Mouse (Mus musculus) ovary, postnatal 10 days (tissue): ENCODE results near the gene Nsl1.

Source experiments
- DNase-seq: peaks from one replicate; pipeline ENCODE4 v3.0.0; 2022; ENCODE audit warnings: low spot score

Gene Nsl1

DNA sequence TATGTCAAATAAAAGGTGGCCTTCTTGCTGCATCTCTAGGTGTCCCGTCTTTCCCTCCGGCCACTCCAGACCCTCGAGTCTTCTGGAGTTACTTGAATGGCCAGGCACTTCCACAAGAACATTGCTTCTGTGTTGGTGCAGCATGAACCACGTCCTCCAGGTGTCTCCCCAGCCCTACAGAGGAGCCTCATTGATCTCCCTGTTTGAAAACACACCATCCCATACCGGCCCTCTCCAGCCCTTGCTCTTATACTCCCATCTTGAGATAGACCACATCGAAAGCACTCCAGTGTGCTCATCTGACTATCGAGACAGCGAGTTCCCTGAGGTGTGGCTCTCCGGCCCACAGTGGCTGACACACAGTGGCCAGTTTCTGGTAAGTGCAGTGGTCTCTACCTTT is 32.2 kb downstream of the Nsl1 start:
- DNase-seq: no peak

DNA sequence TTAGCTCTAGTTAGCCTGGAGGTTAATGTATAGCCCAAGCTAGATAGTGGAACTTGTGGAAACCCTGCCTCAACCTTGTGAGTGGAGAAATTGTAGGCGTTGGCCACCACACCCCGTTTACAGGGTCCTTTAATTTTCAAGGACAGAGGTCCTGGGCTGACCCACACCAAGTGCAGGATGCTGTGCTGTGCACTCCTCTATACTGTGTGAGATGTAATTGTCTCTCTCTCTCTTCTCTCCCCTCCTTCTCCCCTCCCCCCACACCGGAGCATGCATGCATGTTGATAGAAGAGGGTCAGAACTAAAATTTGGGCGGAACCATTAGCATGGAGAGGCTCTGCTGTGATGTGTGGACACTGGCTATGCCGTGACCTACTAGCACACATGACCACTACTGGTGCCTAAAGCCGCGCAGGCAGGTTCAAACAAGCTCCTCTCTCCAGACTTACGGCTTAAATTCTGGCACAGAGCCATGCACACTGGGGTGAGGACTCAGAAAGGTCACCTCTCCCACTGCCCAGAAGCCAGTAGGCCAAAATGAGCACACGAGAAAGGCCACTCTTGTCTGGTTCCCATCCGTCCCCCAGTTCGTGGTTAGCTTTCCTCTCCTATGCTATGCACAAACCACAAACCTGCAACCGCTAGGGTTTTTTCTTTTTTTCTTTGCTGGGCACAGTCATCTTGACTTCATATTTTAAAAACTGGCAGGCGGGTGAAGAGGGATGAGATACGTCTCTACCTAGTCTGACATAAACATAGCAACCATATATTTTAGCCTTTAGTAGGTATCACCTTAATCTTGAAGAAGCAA is 34.3 kb downstream of the Nsl1 start:
- no peak for DNase-seq

DNA sequence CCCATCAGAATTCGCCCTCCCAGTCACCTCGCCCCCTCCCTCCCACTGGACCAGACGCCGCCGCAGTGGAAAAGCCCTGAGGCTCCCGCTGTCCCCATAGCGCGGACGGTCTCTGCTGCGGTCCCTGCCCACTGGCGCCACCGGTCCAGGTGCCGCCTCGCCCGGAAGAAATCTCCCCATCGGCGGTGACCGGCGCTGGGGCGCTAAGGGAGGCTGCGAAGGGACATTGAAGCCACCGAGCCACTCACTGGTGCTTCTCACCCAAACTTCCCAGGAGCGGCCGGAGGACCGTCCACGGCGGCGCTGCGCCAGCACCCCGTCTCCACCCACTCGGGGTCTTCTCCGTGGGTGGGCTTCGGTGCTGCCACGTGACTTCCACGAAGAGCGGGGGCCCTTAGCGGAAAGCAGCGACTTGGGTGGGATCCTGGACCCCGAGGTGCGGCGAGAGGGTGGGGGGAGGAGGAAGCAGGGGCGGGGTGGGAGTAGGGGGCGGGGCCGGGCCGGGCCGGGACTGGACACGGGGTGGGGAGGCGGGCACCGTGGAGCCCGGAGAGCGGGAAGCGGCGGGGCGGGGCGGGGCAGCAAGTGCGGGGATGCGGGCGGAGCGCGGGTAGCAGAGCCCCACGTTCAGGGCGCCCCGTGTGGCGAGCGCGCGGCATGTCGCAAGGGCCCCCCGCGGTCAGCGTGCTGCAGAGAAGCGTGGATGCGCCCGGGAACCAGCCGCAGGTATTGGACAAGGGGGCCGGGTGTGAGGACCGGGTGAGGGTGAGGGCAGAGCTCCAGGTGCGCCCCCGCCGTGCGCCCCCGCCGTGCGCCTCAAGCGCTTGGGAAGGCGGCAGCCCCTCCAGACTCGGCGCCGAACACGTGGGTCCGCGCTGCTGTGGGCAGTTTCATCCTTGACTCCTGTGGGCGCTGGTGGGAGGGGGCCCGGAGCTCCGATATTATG is 35.3 kb downstream of the Nsl1 start, which contains the start of gene Batf3:
Gene Batf3 (plus strand): TSS at position 46 of the 946 bp plus-strand sequence.
- no peak for DNase-seq

DNA sequence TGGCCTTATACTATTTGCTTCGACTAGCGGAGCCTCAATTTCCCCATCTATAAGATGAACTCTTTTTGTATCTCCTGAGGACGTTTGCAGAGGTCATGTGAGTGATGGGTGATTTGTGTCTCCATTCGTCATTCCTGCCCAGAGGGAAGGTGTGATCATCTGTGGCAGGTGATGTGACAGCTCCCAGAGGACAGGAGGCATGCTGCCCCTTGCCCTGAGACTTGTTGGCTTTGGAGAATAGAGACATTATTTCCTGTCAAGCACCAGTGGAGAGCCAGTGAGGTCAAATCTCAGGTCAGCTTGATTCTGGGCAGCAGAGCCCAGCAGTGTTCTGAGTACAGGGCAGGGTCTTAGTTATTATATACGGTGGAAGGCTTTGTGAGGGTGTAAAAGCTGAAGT is 36.3 kb downstream of the Nsl1 start:
- DNase-seq: no peak

DNA sequence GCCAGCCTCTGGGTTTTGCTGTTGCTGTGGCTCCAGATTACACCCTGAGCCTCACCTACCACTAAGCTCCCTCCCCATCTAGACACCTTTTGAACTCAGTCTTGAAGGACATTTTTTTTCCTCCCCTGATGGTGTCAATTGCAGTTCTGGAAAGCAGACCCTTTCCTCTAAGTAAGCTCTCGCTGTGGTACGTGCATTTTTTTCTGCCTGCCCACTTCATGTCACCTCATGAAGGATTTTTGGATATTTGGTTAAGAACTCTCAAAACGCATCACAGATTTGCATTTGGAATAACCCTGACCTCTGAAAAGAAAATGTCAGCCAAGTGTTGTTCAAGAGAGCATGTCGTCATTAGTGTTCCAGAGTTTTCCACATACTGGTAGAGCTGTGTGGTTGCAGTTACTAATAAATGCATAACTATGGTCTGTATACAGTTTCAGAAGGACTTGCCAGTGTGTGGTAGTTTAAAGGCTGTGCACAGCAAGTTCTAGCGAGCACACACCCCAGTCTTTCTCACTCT is 37.0 kb downstream of the Nsl1 start:
- DNase-seq: no peak

DNA sequence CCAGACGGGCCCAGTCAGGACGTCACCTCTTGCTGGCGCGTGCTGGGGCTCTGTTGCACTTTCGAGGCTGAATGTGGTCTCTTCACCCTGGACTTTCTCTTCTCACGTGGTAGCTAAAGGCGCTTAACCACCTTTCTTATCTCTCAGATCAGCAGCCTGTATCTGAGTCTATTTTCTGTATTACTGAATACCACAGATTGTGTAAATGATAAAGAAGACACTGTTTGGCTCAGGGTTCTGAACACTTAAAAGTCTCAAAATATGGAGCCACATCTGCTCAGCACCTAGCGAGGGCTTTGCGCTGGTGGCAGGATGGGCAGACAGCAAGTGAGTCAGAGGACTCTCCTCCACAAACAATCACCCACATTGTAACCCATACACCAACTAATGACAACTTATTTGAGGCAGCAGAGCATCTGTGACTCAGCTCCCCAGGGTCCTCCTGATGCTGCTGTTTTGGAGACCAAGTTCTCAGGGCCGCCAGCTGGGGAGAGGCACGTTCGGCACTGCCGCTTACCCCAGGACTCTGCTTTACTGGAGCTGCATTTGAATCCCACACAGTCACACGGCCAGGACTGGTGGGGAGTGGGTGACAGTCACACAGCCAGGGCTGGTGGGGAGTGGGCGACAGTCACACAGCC is 40.0 kb downstream of the Nsl1 start:
- no peak for DNase-seq

DNA sequence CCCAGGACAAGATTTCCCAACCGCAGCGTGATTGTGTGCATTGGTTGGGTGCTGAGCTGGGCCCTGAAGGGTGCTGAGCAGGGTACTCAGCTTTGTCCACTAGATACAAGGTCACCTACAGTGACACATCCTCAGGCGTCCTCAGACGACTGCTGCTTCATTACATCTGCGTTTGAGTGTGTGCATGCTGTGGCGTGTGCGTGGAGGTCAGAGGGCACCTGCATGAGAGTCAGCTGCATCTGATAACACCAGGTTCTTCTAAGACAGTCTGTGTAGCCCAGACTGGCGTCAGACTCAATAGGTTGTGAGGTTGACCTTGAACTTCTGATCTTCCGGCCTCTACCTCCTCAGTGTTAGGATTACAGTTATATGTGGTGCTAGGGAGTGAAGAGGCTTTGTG is 42.4 kb downstream of the Nsl1 start:
- no peak for DNase-seq

DNA sequence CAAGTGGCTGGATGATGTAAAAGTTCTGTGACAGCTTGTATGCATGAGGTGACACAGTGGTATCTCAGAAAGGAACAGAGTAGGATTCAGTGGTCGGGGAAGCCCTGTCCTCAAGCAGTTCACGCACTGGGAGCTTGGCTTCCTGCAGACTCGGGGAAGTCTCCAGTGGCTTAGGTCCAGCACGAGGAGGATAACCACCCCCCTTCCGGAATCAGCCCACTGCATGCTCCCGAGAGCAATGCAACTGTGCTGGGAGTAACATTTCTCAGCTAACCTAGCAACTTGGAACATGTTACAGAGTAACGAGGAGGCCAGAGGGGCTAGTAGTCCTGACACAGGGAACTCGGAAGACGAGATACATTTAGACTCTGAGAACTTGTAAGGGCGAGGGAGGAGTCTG is 44.5 kb downstream of the Nsl1 start:
- no peak for DNase-seq

DNA sequence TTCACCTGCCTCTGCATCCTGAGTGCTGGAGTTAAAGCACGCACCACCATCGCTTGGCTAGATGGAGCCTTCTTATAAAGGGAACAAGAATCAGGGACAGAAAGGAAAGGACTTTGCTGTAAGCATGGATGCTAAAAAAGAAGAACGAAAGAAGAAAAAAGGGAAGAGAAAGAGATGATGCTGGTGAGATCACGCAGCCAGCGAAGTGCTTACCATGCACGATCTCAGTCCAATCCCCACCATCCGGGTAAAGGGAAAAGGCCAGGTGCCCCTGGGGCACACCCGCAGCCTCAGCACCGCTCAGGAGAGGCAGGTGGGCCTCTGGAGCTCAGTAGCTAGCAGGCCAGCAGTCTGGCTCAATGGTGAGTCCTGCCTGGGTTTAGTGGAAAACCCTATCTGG is 47.1 kb downstream of the Nsl1 start:
- no peak for DNase-seq

DNA sequence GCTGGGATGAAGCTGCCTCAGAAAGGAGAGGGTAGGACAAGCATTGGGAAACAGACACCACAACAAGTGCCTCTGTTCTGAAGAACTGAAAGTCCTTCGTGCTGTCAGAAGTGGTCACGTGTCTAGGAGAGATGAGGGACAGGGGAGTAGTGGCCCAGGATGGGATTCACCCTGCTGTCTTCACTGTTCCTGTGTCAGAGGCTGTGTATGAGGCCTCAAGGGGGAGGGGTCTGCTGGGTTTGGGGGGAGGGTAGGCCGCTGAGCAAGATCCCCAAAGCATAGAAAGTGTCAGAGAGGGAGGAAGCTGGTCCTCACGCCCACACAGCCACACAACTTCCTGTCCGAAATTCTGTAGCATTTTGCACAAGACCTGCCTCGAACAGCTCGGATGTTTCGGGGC is 48.3 kb downstream of the Nsl1 start:
- DNase-seq: no peak

DNA sequence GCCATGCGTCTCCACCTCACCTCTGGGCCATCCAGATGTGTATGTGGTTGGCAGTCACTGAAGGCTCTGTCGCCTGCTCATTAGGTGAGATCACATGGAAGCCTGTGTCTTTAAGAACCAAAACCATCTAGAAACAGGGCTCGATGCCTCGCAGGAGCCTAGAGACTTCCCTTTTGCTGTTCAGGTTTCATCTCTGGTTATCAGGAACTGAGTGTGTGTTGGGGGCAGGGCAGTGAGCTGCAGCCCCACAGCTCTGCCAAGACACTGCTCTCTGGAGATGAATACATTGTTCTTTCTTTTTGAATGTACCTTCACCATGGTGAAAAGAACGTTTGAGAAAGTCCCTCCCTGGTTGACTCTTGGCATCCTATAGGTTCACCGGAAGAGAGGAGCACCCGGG is 52.1 kb downstream of the Nsl1 start:
- no peak for DNase-seq

DNA sequence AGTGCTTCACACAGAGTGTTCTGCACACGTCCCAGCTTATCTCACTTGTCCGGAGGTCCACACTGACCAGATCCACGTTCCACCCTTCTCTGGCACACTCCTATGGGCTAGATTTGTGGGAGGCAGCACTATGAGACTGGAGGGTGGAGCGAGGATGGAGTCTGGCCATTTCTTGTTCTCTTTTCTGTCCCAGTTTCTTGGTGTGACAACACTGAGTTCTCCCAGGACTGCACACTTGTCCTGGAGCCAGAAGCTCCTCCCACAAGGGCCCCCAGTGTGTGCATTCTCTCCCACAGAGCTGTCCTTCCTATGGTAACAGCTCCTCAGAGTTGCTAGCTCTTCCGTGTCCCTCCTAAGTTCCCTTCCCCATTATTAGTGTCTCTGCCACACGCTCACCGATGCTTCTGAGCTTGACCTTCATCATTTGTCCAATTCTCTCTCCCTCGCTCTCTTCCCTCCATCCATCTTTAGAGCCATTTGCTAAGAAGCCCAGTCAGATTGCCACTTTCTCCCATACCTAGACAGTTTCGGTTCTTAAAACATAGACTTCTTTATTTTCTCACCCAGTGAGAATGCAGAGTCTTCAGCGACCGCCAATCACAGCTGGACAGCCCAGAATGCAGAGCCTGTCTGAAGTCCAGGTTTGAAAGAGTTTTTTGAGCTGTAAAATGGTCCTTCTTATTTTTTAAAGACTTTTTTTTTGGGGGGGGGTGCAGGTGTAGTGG is 52.9 kb downstream of the Nsl1 start:
- no peak for DNase-seq

DNA sequence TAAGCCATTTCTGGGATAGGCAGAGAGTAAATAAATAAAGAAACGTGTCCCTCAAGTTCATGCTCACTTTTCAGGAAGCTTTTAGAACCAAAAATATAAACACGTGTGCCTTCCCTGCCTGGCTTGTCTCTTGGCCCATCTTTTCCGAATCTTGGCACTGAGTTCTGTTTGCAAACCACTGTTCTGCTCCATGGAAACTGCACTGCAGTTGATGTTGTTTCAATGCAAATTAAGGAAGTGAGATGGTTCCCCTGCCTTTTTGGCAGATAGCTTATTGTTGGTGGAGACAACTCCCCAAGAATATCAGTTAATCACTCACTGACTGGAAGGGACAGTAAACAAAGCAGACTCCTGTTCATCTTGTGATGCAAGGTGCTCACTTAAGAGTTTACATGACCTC is 59.9 kb downstream of the Nsl1 start:
- DNase-seq: no peak

DNA sequence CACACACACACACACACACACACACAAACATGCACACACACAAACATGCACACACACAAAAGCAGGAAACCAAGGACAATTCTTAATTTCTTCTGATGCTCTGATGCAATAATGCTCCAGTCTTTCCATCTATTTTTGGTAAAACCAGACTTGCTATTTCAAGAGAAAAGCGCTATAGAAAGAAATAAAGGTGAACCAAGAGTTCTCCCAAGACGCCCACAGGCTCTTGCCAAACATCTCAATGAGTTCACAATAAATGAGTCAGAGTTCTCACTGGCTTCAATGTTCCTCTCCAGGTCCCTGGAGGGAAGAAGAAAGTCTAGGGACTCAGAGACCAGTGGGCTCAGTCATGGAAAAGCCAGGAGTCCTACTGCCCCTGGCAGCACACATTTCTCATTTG is 60.9 kb downstream of the Nsl1 start:
- DNase-seq: no peak

DNA sequence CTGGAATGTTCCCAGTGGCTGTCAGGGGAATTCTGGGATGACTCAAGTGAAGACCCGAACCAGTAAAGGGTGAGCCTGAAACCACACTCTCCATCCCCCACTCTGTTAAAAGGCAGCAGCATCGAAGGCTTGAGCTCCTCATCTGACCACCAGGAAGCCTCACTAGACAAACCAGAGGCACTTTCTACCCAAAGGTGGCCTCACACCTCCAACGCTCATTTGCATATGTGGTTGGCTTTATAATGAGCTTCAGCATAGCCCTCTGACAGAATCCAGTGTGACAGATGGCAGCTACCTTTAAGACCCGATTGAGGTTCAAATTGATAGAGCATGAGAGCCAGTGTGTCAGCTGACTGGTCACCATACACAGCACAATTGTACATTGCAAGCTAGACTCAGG is 61.5 kb downstream of the Nsl1 start:
- no peak for DNase-seq

DNA sequence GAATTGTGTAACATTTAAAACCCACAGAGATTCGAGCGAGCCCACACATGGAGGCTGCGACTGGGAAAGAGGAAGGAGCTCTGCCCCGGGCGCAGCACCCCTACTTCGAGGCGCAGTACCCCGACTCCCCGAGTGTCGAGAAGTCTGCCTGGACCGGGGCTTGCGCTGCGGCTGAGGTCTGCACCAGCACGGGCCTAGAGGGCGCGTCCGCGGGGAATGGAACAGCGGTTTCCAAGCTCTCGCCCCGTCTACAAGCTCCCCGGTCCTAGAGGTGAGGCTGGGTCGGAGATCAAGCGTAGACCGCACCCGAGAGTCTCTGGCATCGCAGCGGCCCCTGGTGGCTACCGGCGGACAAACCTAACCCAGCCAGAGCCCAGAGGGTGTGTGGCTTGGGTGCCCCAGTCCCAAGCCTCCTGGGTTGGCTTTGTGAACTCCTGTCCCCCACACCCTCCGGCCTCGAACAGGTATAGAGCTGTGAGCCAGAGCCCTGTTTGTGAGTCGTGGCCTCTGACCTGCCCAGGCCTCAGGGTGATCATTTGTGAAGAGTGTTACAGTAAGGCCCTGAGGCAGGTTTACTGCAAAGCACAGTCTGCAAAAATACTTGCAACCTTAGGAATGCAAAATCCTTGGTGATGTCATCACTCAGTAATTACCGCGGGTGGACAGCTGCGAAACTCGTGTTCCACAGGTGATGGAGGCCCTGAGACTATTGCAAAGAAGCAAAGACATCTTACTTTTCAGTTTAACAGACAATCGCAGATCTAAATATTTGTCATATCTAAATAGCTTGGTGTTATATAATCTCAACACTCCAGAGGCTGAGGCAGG is 63.2 kb downstream of the Nsl1 start:
- DNase-seq: peak; percentile 20

DNA sequence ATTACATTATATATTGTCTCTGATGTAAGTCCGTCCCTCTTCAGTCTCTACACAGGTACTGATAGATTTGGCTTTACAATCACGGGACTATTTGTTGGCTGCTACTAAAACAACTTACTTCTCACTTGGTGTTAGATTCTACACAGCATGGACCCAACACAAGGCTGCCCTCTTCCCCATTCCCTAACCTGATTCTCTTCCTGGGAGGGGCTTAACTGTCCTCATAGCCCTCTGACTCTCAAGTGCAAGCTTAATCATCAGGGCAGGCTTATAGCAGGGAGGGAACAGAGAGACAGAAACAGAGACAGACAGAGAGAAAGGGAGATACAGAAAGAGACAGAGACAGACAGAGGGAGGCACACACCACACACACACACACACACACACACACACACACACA is 68.9 kb downstream of the Nsl1 start:
- DNase-seq: no peak

DNA sequence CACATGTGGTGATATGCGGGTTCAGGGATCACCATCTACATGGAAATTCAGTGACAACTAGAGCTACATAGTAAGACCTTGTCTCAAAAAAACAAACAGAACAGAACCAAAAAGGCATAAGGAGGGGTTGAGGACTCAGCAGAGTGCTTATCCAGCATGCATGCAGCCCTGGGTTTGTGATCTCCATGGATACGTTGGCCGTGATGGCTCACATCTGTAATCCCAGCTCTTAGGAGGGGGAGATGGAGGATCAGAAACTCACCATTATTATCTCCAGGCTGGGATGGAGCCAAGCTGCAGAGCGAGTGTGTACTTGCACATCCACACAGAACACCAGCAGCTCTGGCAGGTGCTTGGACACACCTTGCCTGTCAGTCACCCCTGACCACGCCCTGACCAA is 69.4 kb downstream of the Nsl1 start:
- DNase-seq: no peak

DNA sequence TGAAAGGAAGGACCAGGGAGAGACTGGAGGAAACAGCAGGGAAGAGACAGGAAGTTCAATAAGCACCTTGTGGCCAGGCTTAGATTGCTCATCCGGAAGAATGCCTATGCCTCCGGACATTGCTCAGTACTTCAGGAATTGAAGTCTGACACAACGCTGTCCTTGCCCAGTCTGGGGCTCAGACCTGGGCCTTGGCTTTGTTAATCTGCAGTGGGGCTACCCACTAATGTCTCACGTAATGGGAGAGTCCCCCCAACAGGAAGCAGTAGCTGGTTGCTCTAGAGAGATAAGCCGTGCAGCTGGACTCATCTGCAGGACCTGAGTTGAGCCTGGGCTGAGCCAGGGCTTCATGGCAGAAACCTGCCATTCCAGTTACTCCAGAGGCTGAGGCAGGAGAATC is 70.1 kb downstream of the Nsl1 start:
- no peak for DNase-seq

DNA sequence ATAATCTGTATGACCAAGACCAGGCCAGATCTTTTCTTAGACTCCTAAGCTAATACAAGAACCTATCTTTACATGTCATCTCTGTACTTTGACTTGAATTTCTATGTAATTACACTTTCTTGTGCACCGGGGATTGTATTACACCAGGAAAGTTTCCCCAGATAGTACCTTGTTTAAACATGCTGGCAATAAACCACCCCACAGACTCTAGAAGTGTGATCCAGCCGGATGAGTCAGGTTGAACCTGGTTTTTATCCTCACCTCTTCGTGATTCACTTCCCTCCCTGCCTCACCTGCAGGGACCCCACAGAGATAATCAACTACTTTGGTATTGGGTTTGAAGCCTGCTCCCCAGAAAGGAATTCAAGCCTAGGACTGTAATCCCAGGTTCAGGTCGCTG is 72.6 kb downstream of the Nsl1 start:
- DNase-seq: no peak
